Mouse (Mus musculus): ENCODE results near the gene Slc12a9.

- TF ChIP-seq GATA1 (IDR thresholded peaks at IDR 0.05; ENCODE audit: borderline replicate concordance, low read length): no peak
- TF ChIP-seq FLI1 (IDR thresholded peaks at IDR 0.05; ENCODE audit: low read length): no peak
These were observed 25.0 kb downstream of the Slc12a9 start for GRCm38 (mm10) chr5:137308356-137308755.
